Mouse (Mus musculus) ES-E14 (cell line): Measurements from ENCODE around the gene Gngt2. TPM values are rescaled to one million over a fixed set of nuclear protein-coding genes. Genes with fewer than 3 reads are reported as not detected.

Experiments used
- DNase-seq: peaks from one replicate; pipeline ENCODE4 v3.0.0-alpha.2; 2013; ENCODE audit warnings: low read depth, low spot score
- H3K27ac ChIP-seq: 2 replicates; pipeline ENCODE4 v1.5.1; 2012; ENCODE audit warnings: low read depth, mild to moderate bottlenecking, low read length, moderate library complexity, mixed read lengths; ENCODE audit not compliant: poor library complexity, insufficient read depth, severe bottlenecking
- H3K36me3 ChIP-seq: 2 replicates; pipeline ENCODE4 v1.6.1; 2012; ENCODE audit warnings: mild to moderate bottlenecking, low read length, moderate library complexity, mixed read lengths; ENCODE audit not compliant: control insufficient read depth, poor library complexity, insufficient read depth, severe bottlenecking
- H3K4me1 ChIP-seq, 2 experiments: fragments of 150-350 bp in 1 of 2; sonication (generic) in 1 of 2; 2 replicates each; pipeline ENCODE4 v1.6.1; 2012; ENCODE audit warnings: low read length in 2 of 2, mild to moderate bottlenecking in 1 of 2, mixed read lengths in 1 of 2; ENCODE audit not compliant: control insufficient read depth in 2 of 2, insufficient read depth in 2 of 2, poor library complexity in 1 of 2
- H3K4me3 ChIP-seq, 2 experiments: fragments of 150-350 bp in 1 of 2; sonication (generic) in 1 of 2; 2 replicates each; pipeline ENCODE4 v1.5.1; 2012; ENCODE audit warnings: low read length in 2 of 2, low read depth in 1 of 2, mild to moderate bottlenecking in 1 of 2, mixed read lengths in 1 of 2; ENCODE audit not compliant: insufficient read depth in 1 of 2, poor library complexity in 1 of 2, severe bottlenecking in 1 of 2
- H3K9ac ChIP-seq: 2 replicates; pipeline ENCODE4 v1.6.1; 2012; ENCODE audit warnings: low read depth, mild to moderate bottlenecking, low read length, mixed read lengths; ENCODE audit not compliant: poor library complexity, insufficient read depth, severe bottlenecking
- H3K9me3 ChIP-seq: fragments of 150-350 bp; sonication (generic); 2 replicates; pipeline ENCODE4 v1.6.1; 2012; ENCODE audit warnings: low read depth, mild to moderate bottlenecking, low read length; ENCODE audit not compliant: control insufficient read depth, insufficient read depth
- CHD2 ChIP-seq: IDR thresholded peaks from 2 replicates; pipeline ENCODE4 v1.6.1; 2014; ENCODE audit warnings: mild to moderate bottlenecking, low read depth, low read length, inconsistent platforms
- HCFC1 ChIP-seq: IDR thresholded peaks from 2 replicates; pipeline ENCODE4 v1.6.1; 2012; ENCODE audit warnings: low read length, inconsistent platforms, borderline replicate concordance; ENCODE audit not compliant: insufficient read depth
- MAFK ChIP-seq: IDR thresholded peaks from 2 replicates; pipeline ENCODE4 v1.6.1; 2014; ENCODE audit warnings: mild to moderate bottlenecking, low read depth, low read length, inconsistent platforms; ENCODE audit not compliant: insufficient read depth
- ZC3H11A ChIP-seq: IDR thresholded peaks from 2 replicates; pipeline ENCODE4 v1.6.1; 2012; ENCODE audit warnings: low read depth, mild to moderate bottlenecking, inconsistent platforms, low read length, borderline replicate concordance
- ZNF384 ChIP-seq: IDR thresholded peaks from 2 replicates; pipeline ENCODE4 v1.6.1; 2012; ENCODE audit warnings: low read depth, low read length, inconsistent platforms
- in situ Hi-C, 2 experiments: fragments of 600-800 bp; cut with MboI; formaldehyde crosslinking; loops; one replicate each; pipeline ENCODE4 v1.15.1; 2025; ENCODE audit warnings: low sequenced_read_pairs in 2 of 2, inconsistent platforms in 1 of 2; ENCODE audit not compliant: unreplicated experiment in 2 of 2
- total RNA-seq: library from RNA; depleted of rRNA; stranded (reverse); fragments of 300-350 nt; gene quantifications from 2 replicates; pipeline ENCODE4 v1.2.3, GENCODE M21; 2012; rRNA removed

The Gngt2 gene
- total RNA-seq, 1 experiment = 9.2 TPM

DNA sequence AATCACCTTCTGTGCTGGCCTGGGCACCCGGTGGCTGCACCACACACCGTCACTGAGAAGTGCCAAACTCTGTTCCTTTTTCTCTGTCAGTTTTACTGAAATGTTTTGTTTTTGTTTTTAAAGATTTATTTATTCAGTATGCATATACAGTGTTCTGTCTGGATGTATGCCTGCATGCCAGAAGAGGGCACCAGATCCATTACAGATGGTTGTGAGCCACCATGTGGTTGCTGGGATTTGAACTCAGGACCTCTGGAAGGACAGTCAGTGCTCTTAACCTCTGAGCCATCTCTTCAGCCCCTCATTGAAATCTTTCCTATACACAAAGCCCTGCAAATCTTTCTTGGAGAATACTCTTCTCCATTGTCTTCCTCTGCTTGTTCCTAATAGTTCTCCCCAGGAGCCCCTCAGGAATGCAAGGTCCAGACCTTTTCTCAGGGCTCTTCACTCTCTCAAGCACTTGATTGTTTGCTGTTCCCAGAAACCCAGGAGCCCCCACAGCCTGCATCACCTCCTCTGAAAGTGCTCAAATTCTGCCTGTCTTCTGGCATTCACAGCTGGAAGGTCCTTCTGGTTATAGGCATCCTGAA lies 53.5 kb downstream of the Gngt2 start:
- Histone ChIP-seq H3K9ac (no peak overlapping the region), H3K27ac (no peak overlapping the region), H3K4me3 (no peak overlapping the region), H3K36me3 (no peaks in the 10 kb centered on the region), H3K4me1 (no peaks in the 10 kb centered on the region), H3K9me3 (no peaks in the 10 kb centered on the region)
- TF ChIP-seq CHD2 (no peak), ZC3H11A (no peak), MAFK (no peak), ZNF384 (no peak), HCFC1 (no peak)
- in situ Hi-C loops = no loop called here
- no peak for DNase-seq

Other genes starting within 250 kb of the Gngt2 start
- 19.9 and 26.1 TPM in 2 replicates for gene Ngfr, start 249.5 kb upstream of the Gngt2 start, total RNA-seq
- 693 and 831 TPM in 2 replicates for gene Phb, start 170.3 kb upstream of the Gngt2 start, total RNA-seq
- 26.9 and 47.0 TPM in 2 replicates for gene Zfp652, start 124.5 kb upstream of the Gngt2 start, total RNA-seq
- 1.5 and 3.0 TPM in 2 replicates for gene B130006D01Rik, start 113.6 kb upstream of the Gngt2 start, total RNA-seq
- 1.8 and 2.6 TPM in 2 replicates for gene Phospho1, start 12.7 kb upstream of the Gngt2 start, total RNA-seq
- 1.3 and 1.8 TPM in 2 replicates for gene Abi3, start 5.3 kb downstream of the Gngt2 start, total RNA-seq
- 1.5 and 2.3 TPM in 2 replicates for gene B4galnt2, start 77.7 kb downstream of the Gngt2 start, total RNA-seq
- 273 and 354 TPM in 2 replicates for gene Igf2bp1, start 168.7 kb downstream of the Gngt2 start, total RNA-seq
- gene Gip, start 187.3 kb downstream of the Gngt2 start, total RNA-seq = 0.89 and 1.5 TPM in 2 replicates
- 51.5 and 79.4 TPM in 2 replicates for gene Snf8, start 197.7 kb downstream of the Gngt2 start, total RNA-seq
- 42.5 and 75.9 TPM in 2 replicates for gene Ube2z, start 228.2 kb downstream of the Gngt2 start, total RNA-seq
- gene Atp5g1, start 238.5 kb downstream of the Gngt2 start, total RNA-seq = 726 and 963 TPM in 2 replicates